Mouse (Mus musculus): ENCODE results near the gene Cbfb.

Cbfb gene

GRCm38 (mm10) chr8:105237442-105238142 lies 67.1 kb downstream of the Cbfb start:
- DNase-seq (ENCODE audit: low spot score in 2 of 2): no peak

GRCm38 (mm10) chr8:105241016-105241415 lies 70.5 kb downstream of the Cbfb start:
- DNase-seq (ENCODE audit: low spot score in 2 of 2): no peak

GRCm38 (mm10) chr8:105251954-105252353 lies 81.5 kb downstream of the Cbfb start:
- DNase-seq (ENCODE audit: low spot score in 2 of 2): no peak

- DNase-seq (ENCODE audit: low spot score in 2 of 2): no peak
These were observed 82.4 kb downstream of the Cbfb start for GRCm38 (mm10) chr8:105252680-105253537.

- no peak for DNase-seq (ENCODE audit: low spot score in 2 of 2)
These were observed 83.3 kb downstream of the Cbfb start for GRCm38 (mm10) chr8:105253766-105254151.

DNA sequence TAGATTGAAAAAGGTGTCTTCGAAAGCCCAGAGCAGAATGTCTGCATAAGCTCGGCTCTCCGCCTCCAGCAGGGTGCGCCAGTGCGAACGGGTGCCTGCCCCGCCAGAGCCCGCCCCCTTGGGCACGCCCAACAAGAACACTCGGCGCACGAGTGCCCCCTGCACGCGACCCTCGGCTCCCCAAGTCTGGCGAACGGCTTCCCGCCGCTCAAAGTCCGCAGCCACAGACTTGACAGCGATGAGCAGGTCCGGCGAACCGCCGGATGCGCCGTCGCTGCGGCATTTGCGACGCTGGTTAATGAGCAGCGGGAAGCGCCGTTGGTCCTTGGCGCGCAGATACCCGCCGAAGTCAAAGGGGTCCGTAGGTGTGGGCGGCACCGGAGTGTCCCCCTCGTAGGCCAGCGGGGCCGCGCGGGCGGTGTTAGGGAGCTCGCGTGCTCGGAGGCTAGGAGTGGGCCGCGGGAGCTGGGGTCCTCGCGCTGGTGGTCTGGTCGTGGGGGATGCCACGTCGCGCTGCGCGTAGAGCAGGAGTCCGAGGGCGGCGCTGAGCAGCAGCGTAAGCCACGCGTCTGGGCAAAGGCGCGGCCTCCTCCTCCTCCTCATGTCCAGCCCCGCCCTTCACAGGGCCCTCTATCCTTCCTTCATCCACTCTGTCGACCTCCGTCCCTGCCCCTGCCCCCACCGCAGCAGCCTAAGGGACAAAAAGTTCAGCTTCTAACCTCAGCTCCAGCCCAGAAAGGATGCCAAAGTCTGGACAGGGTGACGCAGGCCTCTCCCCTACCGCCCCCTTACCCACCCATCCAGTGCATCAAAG lies 83.9 kb downstream of the Cbfb start:
- DNase-seq (ENCODE audit: low spot score in 2 of 2): peak; percentile 64 to 88

DNA sequence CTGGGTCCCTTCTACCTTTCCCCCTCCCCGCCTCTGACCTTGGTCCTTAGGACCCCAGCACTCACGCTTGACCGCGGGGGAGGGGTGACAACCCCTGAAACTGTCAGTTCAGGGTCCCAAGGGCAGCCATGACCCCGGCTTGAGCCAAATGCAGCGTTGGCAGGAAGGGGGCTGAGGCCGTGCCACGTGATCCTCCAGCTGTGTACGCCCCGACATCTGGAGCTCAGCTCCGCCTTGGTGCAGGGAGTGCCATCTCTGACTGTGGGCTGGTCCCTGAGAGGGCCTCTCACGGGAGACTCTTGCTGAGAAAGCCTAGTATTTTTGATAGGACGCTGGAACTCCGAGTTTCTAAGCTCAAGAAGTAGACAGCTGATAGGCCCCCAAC lies 84.5 kb downstream of the Cbfb start, which contains the start of gene B3gnt9:
TSS of gene B3gnt9 (minus strand) at position 188 of the 385 bp plus-strand sequence.
- DNase-seq (ENCODE audit: low spot score in 2 of 2): no peak

- no peak for DNase-seq (ENCODE audit: low spot score in 2 of 2)
These were observed 87.0 kb downstream of the Cbfb start for GRCm38 (mm10) chr8:105257318-105258114.

DNA sequence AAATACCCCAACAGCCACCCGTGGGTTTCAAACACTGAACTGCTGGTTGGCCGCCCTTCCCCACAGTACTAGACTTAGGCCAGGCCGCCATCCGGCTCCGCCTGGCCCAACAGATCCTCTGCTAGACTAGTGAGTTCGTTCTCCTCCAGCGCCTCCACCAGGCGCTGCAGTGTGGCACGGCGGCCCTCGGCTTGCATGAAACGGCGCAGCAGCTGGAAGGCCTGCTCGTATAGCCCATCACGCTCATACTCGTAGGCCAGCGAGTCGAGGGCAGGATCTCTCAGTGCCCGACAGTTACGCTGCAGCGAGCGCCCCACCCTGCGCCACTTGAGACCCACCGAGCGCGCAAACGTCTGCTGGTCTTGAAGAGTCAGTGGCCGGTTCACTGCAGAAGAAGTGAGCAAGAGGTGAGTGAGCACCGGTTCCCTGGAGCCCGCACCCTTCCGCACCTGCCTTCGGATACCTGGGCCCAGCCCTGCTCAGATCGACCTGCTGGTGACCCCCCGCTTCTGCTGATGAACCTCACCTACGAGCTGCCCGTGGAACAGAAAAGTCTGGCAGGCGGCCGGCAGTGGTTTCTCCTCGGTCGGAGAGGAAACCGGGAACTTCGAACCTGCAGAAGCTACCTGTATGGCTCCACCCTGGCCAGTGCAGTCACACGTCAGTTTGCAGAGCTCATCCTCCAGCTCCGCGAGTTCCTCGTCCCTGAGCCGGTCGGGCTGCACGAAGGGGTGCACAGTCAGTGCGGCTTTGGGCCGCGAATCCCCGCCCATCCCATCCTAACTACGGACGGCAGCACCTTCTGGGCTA lies 88.6 kb downstream of the Cbfb start:
- DNase-seq (ENCODE audit: low spot score in 2 of 2): peak in 1 of 2 experiments; percentile 52

DNA sequence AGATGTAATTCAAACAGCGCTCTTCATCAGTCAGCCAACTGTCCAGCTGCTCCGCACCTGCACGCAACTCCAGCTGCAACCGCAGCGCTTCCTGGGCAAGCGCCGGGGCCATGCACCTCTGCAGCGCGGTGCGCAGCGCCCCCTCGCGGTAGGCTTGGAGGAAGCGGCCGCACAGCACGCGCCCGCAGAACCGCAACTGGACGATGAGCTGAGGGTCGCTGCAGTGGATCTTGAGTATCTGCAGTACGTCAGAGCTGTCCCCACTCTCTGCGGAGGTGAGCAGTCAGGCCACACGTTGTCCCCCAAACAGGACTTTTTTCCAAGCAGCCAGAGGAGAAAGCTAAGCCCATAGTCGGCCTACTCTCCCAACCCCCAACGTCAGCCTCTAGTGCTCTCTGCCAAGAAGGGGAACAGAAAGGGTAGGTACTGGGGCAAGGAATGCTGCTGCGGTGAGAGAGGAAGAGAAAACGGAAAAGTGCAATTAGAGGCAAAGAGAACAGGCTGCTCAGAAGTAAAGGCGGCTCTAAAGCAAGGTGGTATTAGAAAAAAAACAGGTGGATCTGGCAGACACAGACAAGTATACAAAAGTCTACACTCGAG lies 89.3 kb downstream of the Cbfb start:
- DNase-seq (ENCODE audit: low spot score in 2 of 2): peak in 1 of 2 experiments; percentile 66

GRCm38 (mm10) chr8:105260371-105261099 lies 90.1 kb downstream of the Cbfb start:
- DNase-seq (ENCODE audit: low spot score in 2 of 2): no peak

- DNase-seq (ENCODE audit: low spot score in 2 of 2): no peak
These were observed 91.0 kb downstream of the Cbfb start for GRCm38 (mm10) chr8:105261326-105261980.

DNA sequence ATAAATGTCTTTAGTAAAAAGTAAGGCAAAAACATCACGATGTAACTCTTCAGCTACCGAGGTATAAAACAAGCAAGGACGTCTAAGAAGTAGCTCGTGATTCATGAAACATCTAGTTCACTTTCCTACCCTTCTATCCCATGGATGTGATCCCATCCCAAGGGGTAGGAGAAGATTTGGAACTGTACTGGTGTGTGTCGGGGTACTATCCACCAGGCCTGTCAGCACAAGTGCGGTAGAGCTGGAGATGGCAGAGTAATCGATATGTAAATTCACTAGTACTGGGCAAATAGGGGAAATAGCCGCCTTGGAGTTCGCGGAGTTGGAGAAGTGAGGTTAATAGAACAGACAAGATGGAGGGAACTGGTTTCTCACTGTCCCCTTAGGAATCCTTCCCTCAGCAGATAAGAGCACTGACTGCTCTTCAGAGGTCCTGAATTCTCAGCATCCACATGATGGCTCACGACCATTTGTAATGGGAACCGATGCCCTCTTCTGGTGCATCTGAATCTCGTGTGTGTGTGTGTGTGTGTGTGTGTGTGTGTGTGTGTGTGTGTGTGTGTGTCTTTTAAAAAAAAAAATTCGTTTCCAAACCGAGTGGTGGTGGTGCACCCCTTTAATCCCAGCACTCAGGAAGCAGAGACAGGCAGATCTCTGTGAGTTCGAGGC lies 92.9 kb downstream of the Cbfb start:
- no peak for DNase-seq (ENCODE audit: low spot score in 2 of 2)

DNA sequence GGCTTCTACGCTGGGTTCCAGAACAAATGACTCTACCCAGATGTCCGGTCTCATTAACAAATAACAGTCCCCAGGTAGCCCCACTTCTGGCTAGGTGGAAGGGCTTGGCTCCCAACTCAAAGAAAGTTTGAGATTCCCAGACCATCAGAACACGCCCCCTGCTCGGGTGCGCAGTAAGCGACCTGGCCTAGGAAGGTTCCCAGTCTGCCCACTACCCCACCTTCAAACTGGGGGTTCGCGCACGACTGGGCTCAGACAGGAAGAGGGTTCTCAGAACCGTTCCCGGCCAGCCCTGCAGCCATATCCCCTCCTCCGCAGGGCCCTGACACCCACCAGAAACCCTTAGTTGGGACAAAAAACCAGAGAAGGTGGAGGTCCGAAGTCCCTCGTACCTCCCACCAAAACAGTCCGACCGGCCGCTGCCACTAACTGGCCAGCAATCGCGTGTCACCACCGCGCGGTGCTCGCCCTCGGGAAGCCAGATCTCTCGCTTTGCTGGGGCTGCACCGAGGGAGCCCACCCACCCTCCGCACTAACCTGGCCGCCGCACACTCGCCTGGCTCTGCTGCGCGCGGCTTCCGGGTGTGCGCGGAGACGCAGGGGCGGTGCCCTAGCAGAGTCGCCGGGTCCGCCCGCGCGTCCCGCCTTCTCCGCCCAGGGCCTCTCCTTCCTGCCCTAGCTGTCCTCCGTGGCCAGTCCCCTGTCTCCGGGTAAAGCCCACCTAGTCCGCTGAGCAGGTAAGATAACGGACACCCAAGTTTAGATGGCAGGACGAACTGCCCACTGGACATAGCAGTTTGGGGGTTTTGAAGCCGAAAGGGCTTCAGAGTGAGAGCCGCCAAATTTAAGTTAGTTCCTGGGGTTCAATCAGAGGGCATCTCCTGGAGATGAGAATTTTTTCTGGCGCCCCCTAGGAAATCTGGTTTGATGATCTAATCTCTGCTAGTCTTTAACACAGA lies 93.8 kb downstream of the Cbfb start, which contains the start of the genes Tradd and Fbxl8:
TSS of gene Tradd (minus strand) at position 586 of the 959 bp plus-strand sequence.
TSS of gene Fbxl8 (plus strand) at position 625 of the 959 bp plus-strand sequence.
- DNase-seq (ENCODE audit: low spot score in 2 of 2): no peak

DNA sequence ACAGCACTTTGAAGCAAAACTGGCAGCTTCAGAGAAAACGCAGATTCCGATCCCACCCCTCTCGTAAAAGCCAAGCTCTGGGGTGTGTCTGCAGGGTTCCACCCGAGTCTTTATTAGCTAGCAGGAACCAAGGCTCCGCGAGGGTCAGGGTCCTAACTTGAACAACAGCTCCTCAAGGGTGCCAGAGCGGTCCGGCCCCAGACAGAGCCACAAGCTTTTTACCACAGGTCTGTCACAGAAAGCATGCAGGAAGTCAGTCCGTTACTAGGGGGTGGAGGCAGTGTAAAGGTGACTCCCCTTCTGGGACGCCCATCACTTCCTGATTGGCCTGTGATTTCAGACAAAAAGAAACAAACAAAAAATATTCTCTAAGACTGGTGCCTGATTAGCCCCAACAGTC lies 94.7 kb downstream of the Cbfb start:
- DNase-seq (ENCODE audit: low spot score in 2 of 2): no peak

GRCm38 (mm10) chr8:105266775-105267174 lies 96.3 kb downstream of the Cbfb start:
- DNase-seq (ENCODE audit: low spot score in 2 of 2): no peak

All from left cerebral cortex, adult 9 months (tissue).